Mouse (Mus musculus): ENCODE measurements around the gene Aldh3b3. TPM values are rescaled to one million over a fixed set of nuclear protein-coding genes. Genes with fewer than 3 reads are reported as not detected.

Aldh3b3 gene
- polyA plus RNA-seq, 1 experiment from 2014 or later = 0.39 TPM

- Histone ChIP-seq H3K9ac (ENCODE audit: low read length) (peak overlapping the region; percentile 67), H3K4me3 (replicated peaks; ENCODE audit: low read length) (peak overlapping the region; percentile 89), H3K4me1 (ENCODE audit: control insufficient read depth, insufficient read depth, low read length) (peaks cover 13% of the 10 kb centered on the region), H3K36me3 (ENCODE audit: control insufficient read depth, insufficient read depth, low read length) (0 out of 2 replicates have a peak, but pooled peaks cover 6% of the 10 kb centered on the region), H3K27me3 (ENCODE audit: control insufficient read depth, insufficient read depth, low read length) (no peaks in the 10 kb centered on the region), H3K4me2 (ENCODE audit: low read depth, low read length) (peak overlapping the region; percentile 61), H3K9me3 (replicated peaks; ENCODE audit: control insufficient read depth, low read length) (no peaks in the 10 kb centered on the region), H3K27ac (ENCODE audit: low read length) (0 out of 2 replicates have a peak overlapping the region, but pooled peaks have one; percentile 22)
- peak; percentile 5; the same call in 1 of the 2 replicates for ATAC-seq (ENCODE audit: insufficient read depth, low FRiP score)
- whole genome bisulfite sequencing = 13% methylated on average over 9 of the region's 9 CpGs
Measured at GRCm38 (mm10) chr19:4013066-4013465, 54.6 kb downstream of the Aldh3b3 start.

GRCm38 (mm10) chr19:4014802-4015201, 56.4 kb downstream of the Aldh3b3 start:
- Histone ChIP-seq H3K27ac (ENCODE audit: low read length) (no peak overlapping the region), H3K4me2 (ENCODE audit: low read depth, low read length) (no peak overlapping the region), H3K4me1 (ENCODE audit: control insufficient read depth, insufficient read depth, low read length) (peaks cover 17% of the 10 kb centered on the region), H3K27me3 (ENCODE audit: control insufficient read depth, insufficient read depth, low read length) (no peaks in the 10 kb centered on the region), H3K9ac (ENCODE audit: low read length) (no peak overlapping the region), H3K9me3 (replicated peaks; ENCODE audit: control insufficient read depth, low read length) (no peaks in the 10 kb centered on the region), H3K36me3 (ENCODE audit: control insufficient read depth, insufficient read depth, low read length) (0 out of 2 replicates have a peak, but pooled peaks cover 2% of the 10 kb centered on the region), H3K4me3 (replicated peaks; ENCODE audit: low read length) (no peak overlapping the region)
- no peak for ATAC-seq (ENCODE audit: insufficient read depth, low FRiP score)

GRCm38 (mm10) chr19:4015635-4016034, 57.2 kb downstream of the Aldh3b3 start:
- H3K27ac ChIP-seq (ENCODE audit: low read length) = no peak overlapping the region
- WGBS = 61% methylated on average over 5 of the region's 5 CpGs
- no peaks in the 10 kb centered on the region for H3K9me3 ChIP-seq (replicated peaks; ENCODE audit: control insufficient read depth, low read length)
- no peak overlapping the region for H3K9ac ChIP-seq (ENCODE audit: low read length)
- H3K27me3 ChIP-seq (ENCODE audit: control insufficient read depth, insufficient read depth, low read length) = no peaks in the 10 kb centered on the region
- H3K4me1 ChIP-seq (ENCODE audit: control insufficient read depth, insufficient read depth, low read length) = peaks cover 19% of the 10 kb centered on the region
- H3K4me3 ChIP-seq (replicated peaks; ENCODE audit: low read length) = no peak overlapping the region
- no peak overlapping the region for H3K4me2 ChIP-seq (ENCODE audit: low read depth, low read length)
- ATAC-seq (ENCODE audit: insufficient read depth, low FRiP score) = no peak
- H3K36me3 ChIP-seq (ENCODE audit: control insufficient read depth, insufficient read depth, low read length) = no peaks in the 10 kb centered on the region

- no peaks in the 10 kb centered on the region for H3K27me3 ChIP-seq (ENCODE audit: control insufficient read depth, insufficient read depth, low read length)
- 46% methylated on average over 10 of the region's 10 CpGs for WGBS
- H3K4me1 ChIP-seq (ENCODE audit: control insufficient read depth, insufficient read depth, low read length) = peaks cover 7% of the 10 kb centered on the region
- H3K9me3 ChIP-seq (replicated peaks; ENCODE audit: control insufficient read depth, low read length) = no peaks in the 10 kb centered on the region
- no peak overlapping the region for H3K4me3 ChIP-seq (replicated peaks; ENCODE audit: low read length)
- H3K9ac ChIP-seq (ENCODE audit: low read length) = no peak overlapping the region
- no peak for ATAC-seq (ENCODE audit: insufficient read depth, low FRiP score)
- no peaks in the 10 kb centered on the region for H3K36me3 ChIP-seq (ENCODE audit: control insufficient read depth, insufficient read depth, low read length)
- H3K27ac ChIP-seq (ENCODE audit: low read length) = no peak overlapping the region; the same call in 1 of the 2 replicates
- H3K4me2 ChIP-seq (ENCODE audit: low read depth, low read length) = no peak overlapping the region
Measured at GRCm38 (mm10) chr19:4017921-4018587, 59.6 kb downstream of the Aldh3b3 start.

GRCm38 (mm10) chr19:4018743-4019583, 60.5 kb downstream of the Aldh3b3 start:
- Histone ChIP-seq H3K4me1 (ENCODE audit: control insufficient read depth, insufficient read depth, low read length) (peaks cover 6% of the 10 kb centered on the region), H3K4me3 (replicated peaks; ENCODE audit: low read length) (no peak overlapping the region), H3K9ac (ENCODE audit: low read length) (peak overlapping the region; percentile 59), H3K36me3 (ENCODE audit: control insufficient read depth, insufficient read depth, low read length) (no peaks in the 10 kb centered on the region), H3K9me3 (replicated peaks; ENCODE audit: control insufficient read depth, low read length) (no peaks in the 10 kb centered on the region), H3K4me2 (ENCODE audit: low read depth, low read length) (no peak overlapping the region), H3K27me3 (ENCODE audit: control insufficient read depth, insufficient read depth, low read length) (no peaks in the 10 kb centered on the region), H3K27ac (ENCODE audit: low read length) (peak overlapping the region; percentile 22; the same call in 1 of the 2 replicates)
- WGBS = 27% methylated on average over 18 of the region's 18 CpGs
- peak; percentile 90 for ATAC-seq (ENCODE audit: insufficient read depth, low FRiP score)

Other genes starting within 250 kb of the Aldh3b3 start
- gene Kmt5b, start 191.2 kb upstream of the Aldh3b3 start, polyA plus RNA-seq (2015; fragmentation: Nextera tagmentation; extraction: Ambion mirVana) = 22.2 and 22.6 TPM in 2 replicates
- 42.2 and 44.4 TPM in 2 replicates for gene Chka, start 106.9 kb upstream of the Aldh3b3 start, polyA plus RNA-seq (2015; fragmentation: Nextera tagmentation; extraction: Ambion mirVana)
- 43.1 and 46.6 TPM in 2 replicates for gene Tcirg1, start 51.5 kb upstream of the Aldh3b3 start, polyA plus RNA-seq (2015; fragmentation: Nextera tagmentation; extraction: Ambion mirVana)
- 271 and 298 TPM in 2 replicates for gene Ndufs8, start 45.9 kb upstream of the Aldh3b3 start, polyA plus RNA-seq (2015; fragmentation: Nextera tagmentation; extraction: Ambion mirVana)
- 3.5 and 4.9 TPM in 2 replicates for gene Aldh3b1, start 28.8 kb upstream of the Aldh3b3 start, polyA plus RNA-seq (2015; fragmentation: Nextera tagmentation; extraction: Ambion mirVana)
- gene Unc93b1, start 23.5 kb upstream of the Aldh3b3 start, polyA plus RNA-seq (2015; fragmentation: Nextera tagmentation; extraction: Ambion mirVana) = 25.6 and 29.9 TPM in 2 replicates
- 44.0 and 68.7 TPM in 2 replicates for gene Aldh3b2, start 13.7 kb downstream of the Aldh3b3 start, polyA plus RNA-seq (2015; fragmentation: Nextera tagmentation; extraction: Ambion mirVana)
- 7.8 and 10.2 TPM in 2 replicates for gene Acy3, start 27.9 kb downstream of the Aldh3b3 start, polyA plus RNA-seq (2015; fragmentation: Nextera tagmentation; extraction: Ambion mirVana)
- 0.17 TPM in 1 of 2 replicates, not detected in the other for gene Tbx10, start 34.1 kb downstream of the Aldh3b3 start, polyA plus RNA-seq (2015; fragmentation: Nextera tagmentation; extraction: Ambion mirVana)
- 30.5 and 31.3 TPM in 2 replicates for gene Nudt8, start 41.9 kb downstream of the Aldh3b3 start, polyA plus RNA-seq (2015; fragmentation: Nextera tagmentation; extraction: Ambion mirVana)
- gene Gm49405, start 42.0 kb downstream of the Aldh3b3 start, polyA plus RNA-seq (2015; fragmentation: Nextera tagmentation; extraction: Ambion mirVana) = 2.8 and 3.4 TPM in 2 replicates
- gene Doc2g, start 44.7 kb downstream of the Aldh3b3 start, polyA plus RNA-seq (2015; fragmentation: Nextera tagmentation; extraction: Ambion mirVana) = 3.8 and 4.8 TPM in 2 replicates
- gene Ndufv1, start 54.2 kb downstream of the Aldh3b3 start, polyA plus RNA-seq (2015; fragmentation: Nextera tagmentation; extraction: Ambion mirVana) = 222 and 223 TPM in 2 replicates
- gene Gstp1, start 79.3 kb downstream of the Aldh3b3 start, polyA plus RNA-seq (2015; fragmentation: Nextera tagmentation; extraction: Ambion mirVana) = 793 and 833 TPM in 2 replicates
- gene Gstp2, start 87.4 kb downstream of the Aldh3b3 start, polyA plus RNA-seq (2015; fragmentation: Nextera tagmentation; extraction: Ambion mirVana) = 24.2 and 28.7 TPM in 2 replicates
- gene Gstp3, start 100.9 kb downstream of the Aldh3b3 start, polyA plus RNA-seq (2015; fragmentation: Nextera tagmentation; extraction: Ambion mirVana) = 5.3 and 6.1 TPM in 2 replicates
- gene Cabp2, start 122.9 kb downstream of the Aldh3b3 start, polyA plus RNA-seq (2015; fragmentation: Nextera tagmentation; extraction: Ambion mirVana) = 2.9 and 4.2 TPM in 2 replicates
- 115 and 128 TPM in 2 replicates for gene Cdk2ap2, start 138.5 kb downstream of the Aldh3b3 start, polyA plus RNA-seq (2015; fragmentation: Nextera tagmentation; extraction: Ambion mirVana)
- gene Pitpnm1, start 141.4 kb downstream of the Aldh3b3 start, polyA plus RNA-seq (2015; fragmentation: Nextera tagmentation; extraction: Ambion mirVana) = 13.8 and 14.9 TPM in 2 replicates
- gene Aip, start 167.2 kb downstream of the Aldh3b3 start, polyA plus RNA-seq (2015; fragmentation: Nextera tagmentation; extraction: Ambion mirVana) = 86.9 and 90.8 TPM in 2 replicates
- gene Gpr152, start 181.1 kb downstream of the Aldh3b3 start, polyA plus RNA-seq (2015; fragmentation: Nextera tagmentation; extraction: Ambion mirVana) = not detected in 2 replicates
- 0.12 TPM in 1 of 2 replicates, not detected in the other for gene Cabp4, start 185.4 kb downstream of the Aldh3b3 start, polyA plus RNA-seq (2015; fragmentation: Nextera tagmentation; extraction: Ambion mirVana)
- gene Coro1b, start 190.0 kb downstream of the Aldh3b3 start, polyA plus RNA-seq (2015; fragmentation: Nextera tagmentation; extraction: Ambion mirVana) = 176 and 182 TPM in 2 replicates
- 5.8 and 6.2 TPM in 2 replicates for gene Ptprcap, start 195.0 kb downstream of the Aldh3b3 start, polyA plus RNA-seq (2015; fragmentation: Nextera tagmentation; extraction: Ambion mirVana)
- 50.2 and 60.4 TPM in 2 replicates for gene Rps6kb2, start 204.7 kb downstream of the Aldh3b3 start, polyA plus RNA-seq (2015; fragmentation: Nextera tagmentation; extraction: Ambion mirVana)
- 1.8 and 3.1 TPM in 2 replicates for gene Carns1, start 216.8 kb downstream of the Aldh3b3 start, polyA plus RNA-seq (2015; fragmentation: Nextera tagmentation; extraction: Ambion mirVana)
- gene Tbc1d10c, start 232.6 kb downstream of the Aldh3b3 start, polyA plus RNA-seq (2015; fragmentation: Nextera tagmentation; extraction: Ambion mirVana) = 3.6 and 3.8 TPM in 2 replicates
- 727 and 779 TPM in 2 replicates for gene Ppp1ca, start 233.4 kb downstream of the Aldh3b3 start, polyA plus RNA-seq (2015; fragmentation: Nextera tagmentation; extraction: Ambion mirVana)
- gene Rad9a, start 243.0 kb downstream of the Aldh3b3 start, polyA plus RNA-seq (2015; fragmentation: Nextera tagmentation; extraction: Ambion mirVana) = 26.2 and 26.7 TPM in 2 replicates

Measured in stomach, embryonic 16.5 days (tissue).